Mouse (Mus musculus): ENCODE data around the gene Clca3a1. TPM values are rescaled to one million over a fixed set of nuclear protein-coding genes. Genes with fewer than 3 reads are reported as not detected.
A peak's percentile ranks its signal among the peaks of the same experiment; 100 is the strongest.

The Clca3a1 gene
- total RNA-seq, 2 experiments from 2014 or later, result 0.06 to 0.09 TPM

- intact Hi-C loops (cut with DNase I; ENCODE audit: low total_unique reads), result loop anchor here (5.0 kb wide), 1 partner anchor 269 kb away; no protein-coding TSS in a partner anchor
- DNase-seq, result no peak
These were observed 39.5 kb downstream of the Clca3a1 start for GRCm38 (mm10) chr3:144721077-144721859.

DNA sequence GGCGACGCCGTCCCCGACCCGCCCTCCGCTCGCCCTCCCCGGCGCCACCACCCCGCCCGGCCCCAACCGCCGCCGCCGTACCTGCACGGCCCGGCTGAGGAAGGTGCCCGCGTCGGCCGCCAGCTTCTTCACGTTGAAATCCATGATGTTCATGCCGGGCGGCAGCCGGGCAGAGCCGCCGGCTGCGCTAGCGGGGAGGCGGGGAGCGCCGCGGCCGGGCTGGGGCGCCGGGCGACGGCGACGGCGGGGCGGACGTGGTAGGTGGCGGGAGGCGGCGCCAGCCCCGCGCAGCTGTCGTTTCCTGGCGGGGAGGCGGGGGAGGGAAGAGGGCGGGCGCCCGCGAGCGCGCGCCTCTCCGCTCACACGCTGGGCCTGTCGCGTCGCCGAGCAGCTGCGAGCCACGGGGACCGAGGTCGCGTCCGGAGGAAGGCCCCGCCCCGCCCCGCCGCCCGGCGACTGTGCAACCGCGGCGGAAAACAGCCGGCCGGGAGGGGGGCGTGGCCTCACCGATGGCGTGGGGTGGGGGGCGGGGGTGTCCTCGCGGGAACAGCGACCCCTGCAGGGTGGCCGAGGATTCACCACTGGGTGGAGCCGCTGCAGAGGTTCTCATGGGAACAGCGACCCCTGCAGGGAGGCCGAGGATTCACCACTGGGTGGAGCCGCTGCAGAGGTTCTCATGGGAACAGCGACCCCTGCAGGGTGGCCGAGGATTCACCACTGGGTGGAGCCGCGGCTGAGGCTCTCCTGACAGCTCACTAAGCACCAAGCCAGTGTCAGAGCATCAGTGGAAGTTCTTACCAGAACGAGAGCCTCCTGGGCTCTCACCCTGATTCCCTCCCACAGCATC lies 40.7 kb downstream of the Clca3a1 start, which contains the start of gene Sh3glb1:
Gene Sh3glb1 (minus strand): TSS at position 435 of the 847 bp plus-strand sequence.
- intact Hi-C loops (cut with DNase I; ENCODE audit: low total_unique reads), result loop anchor here (5.0 kb wide), 1 partner anchor 268 kb away; no protein-coding TSS in a partner anchor
- DNase-seq, result peak; percentile 98

DNA sequence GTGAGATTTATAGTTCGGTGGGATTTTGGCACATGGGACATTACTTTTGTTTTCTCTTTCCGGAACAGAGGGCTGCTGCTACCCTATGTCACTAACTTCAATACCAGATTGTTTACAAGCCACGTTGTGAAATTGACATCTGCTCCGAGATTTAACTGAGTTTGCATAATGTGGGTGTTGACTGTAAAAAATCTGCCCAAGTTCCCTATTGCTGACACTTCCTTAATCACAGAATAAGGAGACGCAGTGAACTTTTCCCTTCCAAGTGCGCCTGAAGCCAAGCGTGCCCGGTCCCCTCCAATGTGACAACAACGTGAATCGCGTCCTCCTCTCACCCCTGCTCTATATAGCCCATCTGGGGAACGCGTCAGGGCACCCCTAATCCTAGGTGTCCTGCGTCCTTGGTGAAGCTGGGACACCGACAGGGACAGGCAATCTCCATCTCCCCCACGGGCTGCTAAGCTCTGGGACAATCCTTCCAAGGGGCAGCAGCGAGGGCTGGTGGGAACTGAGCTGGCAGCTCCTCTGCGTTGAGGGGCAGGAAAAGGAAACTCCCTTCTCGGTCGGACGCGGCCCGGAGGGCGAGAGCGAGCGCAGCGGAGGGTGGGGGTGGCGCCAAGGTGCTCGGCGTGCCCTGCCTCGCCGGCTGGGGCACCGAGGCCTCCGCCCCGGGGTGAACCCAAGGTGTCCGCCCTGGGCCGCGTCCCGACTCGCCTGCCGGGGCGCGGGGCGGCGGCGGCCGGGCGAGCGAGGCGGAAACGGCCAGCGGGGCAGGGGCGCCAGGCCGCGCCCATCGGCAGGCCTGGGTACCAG lies 41.5 kb downstream of the Clca3a1 start:
- intact Hi-C loops (cut with DNase I; ENCODE audit: low total_unique reads), result no loop called here
- DNase-seq, result peak; percentile 70

DNA sequence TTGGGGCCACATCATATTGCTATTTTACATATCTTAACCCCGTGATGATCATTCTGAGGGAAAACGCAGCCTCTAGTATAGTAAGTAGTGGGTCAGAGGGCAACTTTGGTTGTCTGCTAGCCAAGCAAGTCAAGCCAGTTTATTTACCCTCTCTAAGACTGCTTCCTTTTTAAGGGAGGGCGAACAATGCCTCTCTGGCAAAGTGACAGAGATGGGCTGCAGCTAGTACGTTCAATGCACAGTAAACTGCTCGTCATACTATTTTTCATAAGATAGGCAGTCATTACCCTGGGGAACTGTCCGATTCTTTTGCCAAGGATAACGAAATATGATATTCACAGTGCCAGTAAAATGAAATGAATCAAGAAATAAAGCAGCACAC lies 42.1 kb downstream of the Clca3a1 start:
- intact Hi-C loops (cut with DNase I; ENCODE audit: low total_unique reads), result no loop called here
- no peak for DNase-seq

GRCm38 (mm10) chr3:144717835-144718234 lies 42.9 kb downstream of the Clca3a1 start:
- intact Hi-C loops (cut with DNase I; ENCODE audit: low total_unique reads), result no loop called here
- no peak for DNase-seq

DNA sequence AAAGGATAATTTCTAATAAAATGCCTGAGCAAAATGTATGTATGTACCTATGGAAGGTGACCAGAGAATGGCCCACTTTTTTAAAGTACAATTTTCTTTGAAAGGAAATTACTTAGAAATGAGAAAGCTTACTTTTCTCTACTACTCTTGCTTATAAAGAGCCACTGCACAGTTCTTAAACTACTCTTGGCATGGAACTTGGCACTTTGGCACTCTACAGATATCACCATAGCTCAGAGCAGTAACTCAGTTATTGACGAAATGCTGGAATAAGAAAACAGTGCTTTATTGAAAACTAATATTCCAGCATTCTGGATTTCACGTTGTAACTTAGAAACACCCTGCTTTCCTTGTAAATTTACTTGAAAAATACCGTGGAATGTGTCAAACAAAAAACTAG lies 43.7 kb downstream of the Clca3a1 start:
- intact Hi-C loops (cut with DNase I; ENCODE audit: low total_unique reads), result no loop called here
- no peak for DNase-seq

DNA sequence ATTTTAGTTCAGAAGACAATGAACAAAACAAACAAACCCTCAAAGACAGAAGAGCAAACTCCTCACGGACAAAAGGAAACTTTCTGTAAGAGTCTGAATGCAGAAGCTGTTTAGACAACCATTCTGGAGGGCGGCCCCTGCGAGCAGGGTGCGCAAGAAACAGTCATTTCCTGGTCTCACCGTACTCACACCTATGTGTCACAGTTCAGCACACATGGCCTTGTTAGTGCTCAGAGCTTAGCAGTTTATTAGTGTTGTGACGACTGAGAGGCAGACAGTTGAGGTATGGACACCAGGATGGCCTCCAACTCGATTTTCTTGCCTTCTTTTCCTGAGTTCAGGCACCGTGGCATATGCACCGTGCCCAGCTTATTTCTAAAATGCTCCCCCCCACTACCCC lies 44.9 kb downstream of the Clca3a1 start:
- intact Hi-C loops (cut with DNase I; ENCODE audit: low total_unique reads), result no loop called here
- DNase-seq, result no peak

DNA sequence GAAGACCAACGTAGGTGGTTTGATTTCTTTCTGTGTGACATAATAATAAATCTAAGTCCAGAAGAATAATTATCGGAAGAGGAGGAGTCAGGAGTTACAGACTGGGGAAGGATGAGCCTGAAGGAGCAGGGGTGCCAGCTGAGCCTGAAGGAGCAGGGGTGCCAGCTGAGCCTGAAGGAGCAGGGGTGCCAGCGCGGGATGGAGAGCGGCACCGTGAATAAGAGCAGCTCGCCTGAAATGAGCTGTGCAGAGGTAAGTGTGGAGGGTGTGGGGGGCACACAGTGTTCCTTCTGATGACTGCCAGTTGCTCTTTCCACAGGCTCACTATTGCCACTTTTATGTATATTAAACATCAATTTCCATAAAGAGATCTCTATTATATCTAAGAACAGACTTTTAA lies 45.7 kb downstream of the Clca3a1 start:
- intact Hi-C loops (cut with DNase I; ENCODE audit: low total_unique reads), result no loop called here
- DNase-seq, result no peak

- DNase-seq, result no peak
- intact Hi-C loops (cut with DNase I; ENCODE audit: low total_unique reads), result no loop called here
These were observed 46.2 kb downstream of the Clca3a1 start for GRCm38 (mm10) chr3:144714606-144715005.

- intact Hi-C loops (cut with DNase I; ENCODE audit: low total_unique reads), result no loop called here
These were observed 46.7 kb downstream of the Clca3a1 start for GRCm38 (mm10) chr3:144714126-144714525.

DNA sequence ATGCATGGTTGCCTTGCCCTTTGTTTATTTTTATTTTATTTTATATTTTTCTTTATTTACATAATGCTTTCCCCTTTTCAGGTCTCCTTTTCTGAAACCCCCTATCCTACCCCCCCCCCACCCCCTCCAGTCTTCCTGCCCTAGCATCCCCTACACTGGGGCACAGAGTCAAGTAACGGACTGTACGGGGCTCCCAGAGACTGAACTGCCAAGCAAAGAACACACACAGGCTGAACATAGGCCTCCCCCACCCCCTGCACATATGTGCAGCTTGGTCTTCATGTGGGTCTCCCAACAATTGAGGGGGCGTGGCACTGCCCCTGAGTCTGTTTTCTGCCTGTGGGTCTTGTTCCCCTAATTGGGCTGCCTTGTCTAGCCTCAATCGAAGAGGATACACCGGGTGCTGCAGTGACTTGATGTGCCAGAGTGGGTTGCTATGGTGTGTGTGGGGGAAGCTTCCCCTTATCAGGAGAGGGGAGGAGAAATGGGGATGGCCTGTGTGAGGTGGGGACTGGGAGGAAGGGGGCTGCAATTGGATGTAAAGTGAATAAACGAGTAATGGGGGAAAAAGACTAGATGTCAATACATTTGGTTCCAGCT lies 49.1 kb downstream of the Clca3a1 start:
- intact Hi-C loops (cut with DNase I; ENCODE audit: low total_unique reads), result no loop called here
- DNase-seq, result no peak

More at GRCm38 (mm10) chr3:144714126-144714525, 46.7 kb downstream of the Clca3a1 start:
- DNase-seq, result no peak

DNA sequence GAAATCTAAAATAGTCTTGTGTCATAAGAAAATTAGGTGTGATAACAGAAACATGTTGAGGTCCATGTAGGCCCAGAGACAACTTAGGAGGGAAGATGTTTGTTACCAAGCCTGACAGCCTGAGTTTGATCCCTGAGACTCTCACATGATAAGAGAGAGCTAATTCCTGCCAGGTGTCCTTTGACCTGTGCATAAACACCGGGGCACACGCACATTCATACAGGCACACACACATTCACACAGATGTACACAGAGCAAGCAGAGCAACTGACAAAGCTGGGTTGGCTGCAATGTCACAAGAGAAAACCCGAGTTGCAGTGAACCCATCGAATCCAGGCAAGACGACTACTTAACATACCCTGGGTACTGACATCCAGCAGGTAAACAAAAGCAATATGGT lies 52.2 kb downstream of the Clca3a1 start:
- no peak for DNase-seq
- intact Hi-C loops (cut with DNase I; ENCODE audit: low total_unique reads), result no loop called here

- DNase-seq, result no peak
- intact Hi-C loops (cut with DNase I; ENCODE audit: low total_unique reads), result no loop called here
These were observed 56.8 kb downstream of the Clca3a1 start for GRCm38 (mm10) chr3:144703959-144704358.

GRCm38 (mm10) chr3:144698790-144699433 lies 61.9 kb downstream of the Clca3a1 start:
- DNase-seq, result no peak
- intact Hi-C loops (cut with DNase I; ENCODE audit: low total_unique reads), result no loop called here

GRCm38 (mm10) chr3:144697942-144698341 lies 62.8 kb downstream of the Clca3a1 start:
- intact Hi-C loops (cut with DNase I; ENCODE audit: low total_unique reads), result no loop called here
- no peak for DNase-seq

GRCm38 (mm10) chr3:144697154-144697553 lies 63.6 kb downstream of the Clca3a1 start:
- intact Hi-C loops (cut with DNase I; ENCODE audit: low total_unique reads), result no loop called here
- no peak for DNase-seq

GRCm38 (mm10) chr3:144694941-144695340 lies 65.8 kb downstream of the Clca3a1 start:
- DNase-seq, result no peak
- intact Hi-C loops (cut with DNase I; ENCODE audit: low total_unique reads), result loop anchor here (5.0 kb wide), 1 partner anchor 243 kb away; no protein-coding TSS in a partner anchor

DNA sequence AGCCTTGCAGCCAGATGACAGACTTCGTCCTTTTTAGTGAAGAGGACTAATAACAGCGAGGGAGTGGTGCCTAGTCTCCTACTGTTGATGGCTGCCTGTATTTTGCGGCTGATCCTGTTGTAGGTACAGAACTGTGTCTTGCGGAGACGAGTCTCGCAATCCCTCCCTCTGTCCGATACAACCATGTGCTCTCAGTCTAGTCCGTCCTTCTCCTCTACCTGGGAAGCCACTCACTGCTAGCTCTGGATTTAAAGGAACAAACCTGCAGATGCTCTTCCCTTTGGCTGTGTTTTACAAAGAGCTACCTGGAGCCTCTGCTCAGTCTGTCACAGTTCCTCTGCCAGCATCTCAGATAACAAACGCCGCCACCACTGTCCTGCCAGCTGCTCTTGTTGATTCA lies 66.7 kb downstream of the Clca3a1 start:
- DNase-seq, result no peak
- intact Hi-C loops (cut with DNase I; ENCODE audit: low total_unique reads), result loop anchor here (5.0 kb wide), 1 partner anchor 242 kb away; no protein-coding TSS in a partner anchor

- DNase-seq, result no peak
- intact Hi-C loops (cut with DNase I; ENCODE audit: low total_unique reads), result loop anchor here (5.0 kb wide), 1 partner anchor 240 kb away; no protein-coding TSS in a partner anchor
These were observed 68.7 kb downstream of the Clca3a1 start for GRCm38 (mm10) chr3:144692052-144692451.
